Mouse (Mus musculus): ENCODE data around the gene Washc4.

DNA sequence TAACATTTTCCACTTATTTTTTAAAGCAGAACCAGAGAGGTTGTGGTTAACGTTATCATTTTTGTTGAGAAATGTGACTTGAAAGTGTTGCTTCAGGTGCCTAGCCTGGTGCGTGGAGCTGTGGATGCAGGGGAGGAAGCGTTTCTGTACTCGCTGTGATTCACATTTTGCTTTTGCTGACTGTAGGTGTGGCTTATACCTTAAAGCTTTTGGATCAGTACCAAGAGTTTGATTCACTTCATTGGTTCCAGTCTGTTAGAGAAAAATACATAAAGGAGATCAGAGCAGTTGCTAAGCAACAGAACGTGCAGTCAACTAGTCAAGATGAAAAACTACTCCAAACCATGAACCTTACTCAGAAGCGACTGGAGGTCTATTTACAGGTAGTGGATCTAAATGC lies 47.2 kb downstream of the Washc4 start:
- no peak for TF ChIP-seq FOSL1 (IDR thresholded peaks at IDR 0.05; ENCODE audit: insufficient read depth, low read length, poor library complexity, severe bottlenecking)
- no peak for TF ChIP-seq CTCF (IDR thresholded peaks at IDR 0.05; ENCODE audit: control insufficient read depth, insufficient read depth, insufficient read length)
- TF ChIP-seq USF1 (IDR thresholded peaks at IDR 0.05; ENCODE audit: low read depth): no peak
- TF ChIP-seq MYOD1 (IDR thresholded peaks at IDR 0.05; ENCODE audit: control insufficient read depth, insufficient read length, low read depth): no peak
- no peak for TF ChIP-seq MAX (IDR thresholded peaks at IDR 0.05)
- no peak for TF ChIP-seq MYOG (IDR thresholded peaks at IDR 0.05; ENCODE audit: control insufficient read depth, extremely low read depth, insufficient read length)
- TF ChIP-seq CEBPB (IDR thresholded peaks at IDR 0.05; ENCODE audit: low read depth): no peak
